Mouse (Mus musculus) 3T3-L1 (cell line): Measurements from ENCODE around the gene Cenpm.

ENCODE experiments used
- DNase-seq: peaks from one replicate; pipeline ENCODE4 v3.0.0-alpha.2; 2015; ENCODE audit warnings: low read depth, low spot score

Cenpm gene

GRCm38 (mm10) chr15:82215332-82216046 is 29.1 kb downstream of the Cenpm start:
- no peak for DNase-seq

- DNase-seq = no peak
These were observed 31.3 kb downstream of the Cenpm start for GRCm38 (mm10) chr15:82213222-82213621.

- DNase-seq = no peak
These were observed 31.8 kb downstream of the Cenpm start, which contains the start of gene Shisa8 for GRCm38 (mm10) chr15:82212752-82213063. Shisa8 (minus strand) TSS chr15:82212815.

GRCm38 (mm10) chr15:82211911-82212751 is 32.4 kb downstream of the Cenpm start:
- DNase-seq = no peak

- no peak for DNase-seq
These were observed 33.3 kb downstream of the Cenpm start for GRCm38 (mm10) chr15:82211281-82211680.

- no peak for DNase-seq
These were observed 33.7 kb downstream of the Cenpm start for GRCm38 (mm10) chr15:82210801-82211200.

- DNase-seq = no peak
These were observed 35.1 kb downstream of the Cenpm start for GRCm38 (mm10) chr15:82209295-82210050.

- DNase-seq = no peak
These were observed 36.2 kb downstream of the Cenpm start for GRCm38 (mm10) chr15:82208307-82208706.

- no peak for DNase-seq
These were observed 36.9 kb downstream of the Cenpm start for GRCm38 (mm10) chr15:82207504-82208219.

- DNase-seq = no peak
These were observed 37.5 kb downstream of the Cenpm start for GRCm38 (mm10) chr15:82207105-82207459.

- peak; percentile 58 for DNase-seq
These were observed 38.0 kb downstream of the Cenpm start for GRCm38 (mm10) chr15:82206365-82207104.

GRCm38 (mm10) chr15:82204680-82205371 is 39.7 kb downstream of the Cenpm start:
- DNase-seq = no peak

- no peak for DNase-seq
These were observed 40.8 kb downstream of the Cenpm start for GRCm38 (mm10) chr15:82203611-82204351.

- DNase-seq = no peak
These were observed 41.5 kb downstream of the Cenpm start for GRCm38 (mm10) chr15:82203090-82203489.

GRCm38 (mm10) chr15:82202086-82202485 is 42.5 kb downstream of the Cenpm start:
- DNase-seq = no peak

- no peak for DNase-seq
These were observed 45.0 kb downstream of the Cenpm start for GRCm38 (mm10) chr15:82199546-82199945.

- DNase-seq = no peak
These were observed 46.2 kb downstream of the Cenpm start for GRCm38 (mm10) chr15:82198342-82198741.

GRCm38 (mm10) chr15:82197937-82198336 is 46.6 kb downstream of the Cenpm start:
- no peak for DNase-seq

GRCm38 (mm10) chr15:82197246-82197750 is 47.2 kb downstream of the Cenpm start:
- DNase-seq = no peak
